Mouse (Mus musculus) cerebellum, adult 11 months (tissue): ENCODE data around the gene Robo1.
"Not testable (repeated sequence)": the region's sequence is repeated elsewhere in the genome, so short reads cannot be mapped to it uniquely, and the experiment has no call there.

Experiments used
- DNase-seq: peaks from one replicate; pipeline ENCODE4 v3.0.0; 2022

Robo1 gene

DNA sequence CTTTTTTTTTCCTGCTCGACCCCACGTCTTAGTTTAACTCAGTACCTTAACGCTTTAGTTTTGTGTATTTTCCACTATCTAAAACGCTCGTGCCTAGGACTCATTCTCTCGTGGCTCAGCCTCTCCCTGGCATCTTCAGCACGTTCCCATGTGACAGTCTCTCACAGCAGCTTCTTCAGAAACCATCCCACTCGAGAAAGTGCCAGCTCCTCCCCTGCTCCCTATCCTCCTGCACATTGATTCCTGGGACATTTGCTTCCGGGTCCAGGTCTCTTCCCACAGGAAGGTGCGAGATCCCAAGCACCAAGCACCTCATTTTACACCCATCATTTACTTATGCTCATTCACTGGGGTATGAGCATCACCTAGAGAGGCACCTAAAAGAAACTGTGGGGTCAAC, 150.0 kb downstream of the Robo1 start:
- DNase-seq: no peak

DNA sequence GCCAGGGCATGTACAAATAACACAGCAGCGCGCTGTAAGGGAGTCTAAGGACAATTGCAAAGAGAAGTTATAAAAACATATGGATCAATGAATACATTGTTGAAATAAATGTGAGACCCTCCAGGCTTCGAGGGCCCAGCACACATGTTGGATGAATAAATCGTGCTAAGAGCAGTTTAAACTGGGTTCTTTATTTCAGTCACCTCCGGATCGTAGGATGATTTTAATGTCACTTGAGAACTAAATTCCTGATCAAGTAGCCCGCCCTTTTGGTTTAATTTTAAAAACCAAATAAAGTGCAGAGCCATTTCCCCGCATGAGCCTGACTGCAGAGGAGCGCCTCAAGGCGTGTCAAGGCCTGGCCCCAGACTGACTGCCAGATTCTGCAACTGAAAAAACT, 150.5 kb downstream of the Robo1 start:
- no peak for DNase-seq

DNA sequence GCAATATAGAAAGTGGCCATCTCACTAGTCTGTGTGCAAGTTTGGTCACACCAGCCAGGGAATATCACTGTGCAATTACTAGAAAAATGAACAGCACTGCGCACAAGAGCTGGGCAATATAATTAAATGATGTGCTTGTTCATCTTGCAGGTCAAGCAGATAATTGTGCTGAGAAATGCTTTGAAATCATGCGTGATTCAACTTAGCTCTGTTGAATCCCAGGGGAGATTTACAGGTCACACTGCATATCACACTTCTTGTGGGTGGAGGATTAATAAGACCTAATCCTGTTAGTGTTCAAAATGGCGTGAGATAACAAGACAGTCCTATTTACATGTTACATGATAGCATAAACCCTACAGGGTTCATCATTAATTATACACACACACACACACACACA, 157.6 kb downstream of the Robo1 start:
- no peak for DNase-seq

DNA sequence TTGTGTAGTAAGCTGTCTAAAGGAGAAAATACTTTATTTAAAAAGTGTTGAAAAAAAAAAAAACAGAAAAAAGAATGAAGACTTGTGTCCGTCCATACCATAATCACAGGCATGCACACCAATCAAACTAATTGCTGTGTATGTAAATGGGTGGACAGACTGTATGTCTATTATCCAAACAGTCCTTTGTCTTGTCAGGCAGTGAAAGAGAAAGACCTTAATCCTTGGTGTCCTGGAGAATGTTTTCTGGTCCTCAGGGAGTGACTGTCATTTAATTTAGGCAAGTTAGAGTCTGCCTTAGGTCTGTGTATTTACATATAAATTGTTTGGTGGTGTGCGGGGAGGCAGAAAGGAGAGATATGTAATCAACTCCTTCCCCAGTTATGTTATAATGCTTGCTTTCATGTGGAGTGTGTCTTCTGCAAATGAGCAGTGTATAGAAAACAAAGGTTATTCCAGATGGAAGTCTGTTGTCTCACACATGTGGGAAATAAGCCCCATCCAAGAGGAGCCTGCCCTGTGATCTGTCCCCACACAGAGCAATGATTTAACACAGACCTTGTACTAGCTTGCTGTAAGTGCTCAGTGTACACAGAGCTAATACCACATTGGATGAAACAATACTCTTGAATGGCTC, 162.0 kb downstream of the Robo1 start:
- no peak for DNase-seq

DNA sequence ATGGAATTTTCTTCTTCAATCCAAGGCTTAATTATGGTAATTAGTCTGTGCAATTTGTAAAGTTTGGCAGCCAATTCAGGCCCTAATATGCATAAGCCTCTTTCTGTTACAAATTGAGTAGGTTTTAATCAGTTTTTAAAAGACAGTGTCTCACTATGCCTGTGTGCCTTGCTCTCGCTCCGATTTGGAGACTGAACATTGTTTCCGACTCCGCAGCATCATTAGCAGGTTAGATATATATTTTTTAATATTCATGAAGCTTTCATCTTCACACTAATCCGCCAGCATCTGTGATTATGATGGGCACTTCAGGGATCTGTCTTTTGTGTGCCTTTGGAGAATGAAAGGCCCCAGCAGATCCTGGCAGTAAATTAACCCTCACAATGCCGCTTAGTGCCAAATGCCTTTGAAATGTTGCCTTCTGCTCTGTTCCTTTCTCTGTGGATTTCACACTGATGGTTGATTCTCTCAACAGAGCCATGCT, 202.7 kb downstream of the Robo1 start:
- DNase-seq: no peak

DNA sequence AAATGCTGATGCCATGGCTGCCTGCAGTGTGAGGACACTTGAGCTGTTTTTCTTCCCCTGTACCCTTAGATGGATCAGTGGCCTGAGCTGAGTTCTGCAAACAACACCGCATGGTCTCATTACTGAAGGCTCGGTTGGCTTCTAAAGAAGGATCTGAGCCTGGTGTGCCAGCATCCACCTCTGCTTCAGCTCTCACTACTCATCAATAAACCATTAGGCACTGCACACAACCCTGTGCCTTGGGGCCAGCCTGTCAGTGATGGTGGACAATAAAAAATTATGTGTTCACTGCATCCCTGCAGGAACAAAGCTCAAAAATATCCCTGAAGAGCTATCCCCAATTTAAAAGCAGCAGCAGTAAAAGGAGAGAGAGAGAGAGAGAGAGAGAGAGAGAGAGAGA, 223.2 kb downstream of the Robo1 start:
- no peak for DNase-seq

DNA sequence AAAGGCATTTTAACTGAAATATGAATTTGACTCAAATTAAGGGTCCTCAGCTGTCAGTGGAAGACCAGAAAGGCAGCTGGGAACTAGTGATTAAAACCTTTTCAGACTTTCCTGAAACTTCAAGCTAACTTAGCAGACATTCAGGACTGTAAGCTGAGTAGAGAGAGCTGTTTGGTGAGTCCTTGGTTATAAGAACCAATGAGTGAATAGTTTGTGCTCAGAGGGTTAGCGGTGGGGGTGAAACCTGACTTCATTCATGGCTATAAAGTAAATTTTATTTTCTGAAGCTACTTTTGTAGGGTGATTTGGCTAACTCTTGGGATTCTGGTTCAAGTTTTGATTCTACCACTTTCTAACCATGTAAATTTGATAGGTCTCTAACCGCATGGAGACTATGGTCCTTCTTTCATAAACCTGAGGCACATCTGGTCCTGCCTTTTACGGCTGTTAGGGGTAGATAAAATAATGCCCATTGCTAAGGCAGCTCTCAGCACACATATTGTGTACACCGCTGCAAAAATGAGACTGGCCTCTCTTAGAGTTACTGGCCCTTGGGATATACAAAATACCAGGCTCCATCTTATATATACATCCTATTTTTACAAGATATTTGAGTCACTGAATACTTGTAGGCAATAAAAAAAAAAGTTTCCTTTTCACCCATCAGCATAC, 225.9 kb downstream of the Robo1 start:
- DNase-seq: no peak

DNA sequence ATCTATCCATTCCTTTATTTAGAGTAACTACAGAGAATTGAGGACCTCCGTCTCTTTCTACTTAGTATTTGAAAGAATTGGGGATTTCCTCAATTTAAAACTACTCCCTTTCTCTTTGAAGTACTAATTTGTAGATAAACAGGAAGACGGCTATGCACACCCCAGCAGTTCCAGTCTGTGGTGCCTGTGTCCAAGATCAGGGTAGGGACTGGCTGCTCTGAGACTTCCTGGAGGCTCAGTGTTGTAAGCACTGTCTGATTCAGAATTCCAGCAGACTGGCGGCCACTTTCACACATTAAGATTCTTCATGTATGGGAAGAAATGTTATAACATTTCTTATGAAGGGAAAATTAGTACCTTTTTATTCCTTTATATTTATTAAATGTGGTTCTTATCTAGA, 230.1 kb downstream of the Robo1 start:
- DNase-seq: no peak

DNA sequence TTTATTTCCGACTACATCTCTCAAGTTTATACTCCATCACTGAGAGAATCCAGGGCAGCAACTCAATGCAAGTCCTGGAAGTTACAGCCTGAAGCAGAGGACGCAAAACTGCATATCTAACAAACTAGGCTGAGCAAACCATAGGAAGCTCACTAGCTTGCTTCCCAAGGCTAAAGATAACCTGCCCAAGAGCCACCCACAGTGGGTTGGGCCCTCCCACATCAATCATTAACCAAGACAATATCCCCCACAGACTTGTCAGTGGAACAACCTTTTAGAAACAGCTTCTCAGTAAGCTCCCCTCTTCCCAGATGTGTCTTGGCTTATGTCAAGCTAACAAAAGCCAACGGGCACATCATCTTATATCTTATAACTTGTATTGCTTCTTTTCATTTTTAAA, 235.8 kb downstream of the Robo1 start:
- no peak for DNase-seq

DNA sequence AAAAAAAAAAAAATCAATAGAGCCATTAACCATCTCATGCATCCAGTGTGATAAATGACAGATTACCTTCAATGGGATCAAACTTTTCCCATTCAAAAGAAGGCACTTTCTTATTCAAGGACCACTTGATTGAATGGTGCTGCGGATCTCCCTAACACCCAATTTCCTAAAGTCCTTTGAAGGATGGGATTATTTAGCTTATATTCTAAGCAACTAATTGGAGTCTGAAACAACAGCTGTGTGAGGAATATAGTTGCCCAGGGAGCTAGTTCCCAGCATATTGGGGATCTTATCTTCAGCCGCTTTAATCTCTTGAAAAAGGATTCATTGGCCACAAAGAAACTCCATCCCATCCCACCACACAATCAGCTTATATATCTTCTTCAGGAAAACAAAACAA, 236.8 kb downstream of the Robo1 start:
- no peak for DNase-seq

DNA sequence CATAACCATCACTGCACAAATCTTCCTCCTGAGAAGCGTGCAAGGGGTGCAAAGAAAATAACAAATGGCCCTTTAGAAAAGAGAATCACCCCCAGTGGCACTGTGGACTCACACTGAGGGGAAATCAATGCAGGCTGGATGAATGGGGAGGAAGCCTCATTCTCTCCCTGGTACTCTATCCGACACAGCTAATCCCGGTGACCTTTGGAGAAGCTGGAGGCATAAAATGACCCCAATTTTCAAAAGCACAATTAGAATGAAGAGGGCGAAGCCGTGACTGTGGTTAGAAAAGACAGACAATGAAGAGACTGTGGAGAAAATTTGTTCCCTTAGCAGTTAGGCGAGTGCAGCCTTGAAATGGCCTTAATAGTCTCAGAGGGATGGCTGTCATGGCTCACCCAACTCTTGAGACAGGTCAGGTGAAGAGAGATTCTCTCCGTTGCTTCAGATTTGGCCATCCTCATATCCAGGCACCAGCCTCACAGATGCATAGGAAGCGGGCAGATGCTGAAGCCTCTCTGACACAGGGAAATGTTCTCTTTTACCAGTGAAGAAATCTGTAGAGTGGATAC, 243.7 kb downstream of the Robo1 start:
- no peak for DNase-seq

DNA sequence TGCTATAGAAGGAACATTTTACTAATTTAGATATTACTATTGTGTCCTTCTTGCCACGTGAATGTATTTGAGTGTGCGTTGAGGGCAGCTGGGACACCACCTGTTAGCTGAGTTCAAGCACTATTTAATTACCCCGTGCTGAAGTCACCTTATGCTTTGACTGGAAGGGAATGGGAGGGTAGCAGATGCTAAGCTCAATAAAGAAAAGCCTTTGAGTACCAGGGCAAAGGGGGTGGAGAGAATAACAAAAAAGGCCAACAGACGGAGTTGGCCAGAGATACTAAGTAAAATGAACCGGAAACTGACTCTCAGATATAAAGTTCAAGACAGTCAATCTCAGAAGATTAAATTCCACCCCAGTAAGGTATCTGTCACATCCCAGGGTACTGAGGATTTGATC, 245.6 kb downstream of the Robo1 start:
- DNase-seq: no peak

DNA sequence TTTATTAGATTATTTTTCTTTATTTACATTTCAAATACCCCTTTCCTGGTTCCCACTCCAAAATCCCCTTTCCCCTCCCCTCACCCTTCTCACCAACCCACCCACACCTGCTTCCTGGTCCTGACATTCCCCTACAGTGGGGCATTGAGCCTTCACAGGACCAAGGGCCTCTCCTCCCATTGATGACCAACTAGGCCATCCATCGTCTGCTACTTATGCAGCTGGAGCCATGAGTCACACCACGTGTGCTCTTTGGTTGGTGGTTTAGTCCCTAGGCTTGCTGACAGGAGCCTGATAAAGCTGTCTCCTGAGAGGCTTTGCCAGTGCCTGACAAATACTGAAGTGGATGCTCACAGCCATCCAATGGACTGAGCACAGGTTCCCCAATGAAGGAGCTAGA, 254.0 kb downstream of the Robo1 start:
- not testable (repeated sequence) for DNase-seq

DNA sequence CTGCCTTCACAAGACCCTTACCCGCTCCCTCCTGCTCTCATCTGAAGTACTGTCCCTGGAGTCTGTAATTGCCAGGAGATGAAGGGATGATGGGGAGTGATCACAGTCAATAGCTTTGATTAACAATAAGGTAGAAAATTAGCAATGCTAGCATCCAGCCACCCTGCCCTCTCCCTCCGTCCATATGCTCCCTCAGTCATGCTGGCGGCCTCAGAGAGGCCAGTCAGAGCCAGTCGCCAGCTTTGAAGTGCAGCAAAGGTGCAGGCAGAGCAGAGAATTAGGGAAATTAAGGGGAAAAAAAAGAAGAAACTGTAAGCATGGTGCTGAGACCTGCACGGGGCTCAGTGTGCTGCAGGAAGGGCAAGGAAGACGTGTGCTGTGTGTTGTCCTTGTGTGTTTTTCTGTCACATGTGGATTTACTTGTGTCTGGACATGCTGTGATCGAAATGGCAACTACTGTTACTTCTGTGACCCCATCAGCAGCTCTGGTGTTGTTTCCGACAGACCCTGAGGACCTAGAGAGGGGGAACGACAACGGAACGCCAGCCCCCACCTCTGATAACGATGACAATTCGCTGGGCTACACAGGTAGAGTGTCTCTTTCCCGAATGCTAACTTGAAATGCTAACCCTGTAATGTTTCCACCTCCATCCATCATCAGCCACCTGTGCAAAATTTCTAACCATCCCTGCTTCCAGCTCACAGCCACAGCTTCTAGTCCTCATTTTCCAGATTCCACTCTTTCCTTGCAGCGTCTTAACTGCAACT, 255.3 kb downstream of the Robo1 start:
- DNase-seq: no peak

DNA sequence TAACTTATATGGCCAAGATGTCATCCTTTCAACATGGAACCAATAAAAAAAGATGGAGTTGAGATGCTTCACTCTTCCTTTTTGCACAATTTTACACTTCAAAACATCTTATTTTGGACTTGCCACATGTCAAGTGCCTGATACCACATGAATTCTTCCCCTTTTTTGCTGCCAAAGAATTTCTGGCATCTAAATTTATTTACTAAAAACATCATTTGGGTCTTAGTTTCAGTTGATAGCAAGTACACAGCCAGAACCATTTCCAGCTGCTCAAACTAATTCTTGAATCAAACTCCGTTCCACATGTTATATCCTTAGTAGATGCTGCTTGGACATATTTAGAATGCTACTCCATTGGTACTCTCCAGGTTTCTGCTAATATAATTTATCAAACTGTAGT, 267.1 kb downstream of the Robo1 start:
- no peak for DNase-seq

DNA sequence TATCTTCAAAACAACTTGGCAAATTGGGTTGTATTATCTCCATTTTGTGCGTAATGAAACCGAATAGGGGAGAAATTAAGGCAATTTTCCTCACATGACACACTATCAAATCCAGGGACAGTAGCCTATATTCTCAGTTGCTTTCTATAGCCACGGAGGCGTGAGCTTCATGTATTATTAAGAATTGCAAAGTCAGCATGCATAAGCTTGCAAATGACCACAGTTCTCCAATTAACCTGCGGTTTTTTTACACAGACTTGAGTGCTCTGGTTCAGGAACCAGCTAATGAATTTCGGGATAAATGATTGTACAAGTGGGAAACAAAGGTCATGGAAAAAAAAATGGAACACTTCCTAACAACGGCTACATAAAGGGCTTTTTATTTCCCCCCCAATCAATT, 268.9 kb downstream of the Robo1 start:
- no peak for DNase-seq

DNA sequence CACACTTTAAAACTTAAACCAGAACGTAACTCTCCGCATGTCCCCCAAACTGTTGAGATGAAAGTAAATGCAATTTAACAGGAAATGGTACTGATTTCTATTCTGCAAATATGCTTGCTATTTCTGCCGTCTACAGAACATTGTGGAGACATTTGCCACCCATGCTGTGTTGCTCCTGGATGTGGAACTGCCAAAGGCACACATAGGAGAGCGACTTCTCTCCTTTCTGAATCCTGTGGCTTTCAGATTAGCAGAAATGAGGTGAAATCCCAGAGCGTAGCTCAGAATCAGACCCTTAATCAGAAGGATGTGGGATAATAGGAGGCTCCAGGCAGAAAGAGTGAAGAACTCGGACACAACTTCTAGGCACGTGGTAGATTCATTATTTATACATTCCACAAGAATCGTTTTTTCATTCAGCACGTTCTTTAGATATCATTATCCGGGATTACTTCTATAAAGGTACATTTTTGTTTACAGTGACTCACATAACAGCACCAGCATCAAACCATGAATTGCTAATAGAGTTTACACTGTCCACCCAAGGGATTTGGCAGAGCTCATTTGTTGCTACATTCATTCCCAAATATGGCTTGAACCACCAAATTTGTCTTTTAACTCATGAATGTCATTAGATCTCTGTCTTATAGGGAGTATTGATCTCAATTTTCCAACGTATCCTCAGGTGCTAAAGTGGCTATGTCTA, 276.5 kb downstream of the Robo1 start:
- no peak for DNase-seq

DNA sequence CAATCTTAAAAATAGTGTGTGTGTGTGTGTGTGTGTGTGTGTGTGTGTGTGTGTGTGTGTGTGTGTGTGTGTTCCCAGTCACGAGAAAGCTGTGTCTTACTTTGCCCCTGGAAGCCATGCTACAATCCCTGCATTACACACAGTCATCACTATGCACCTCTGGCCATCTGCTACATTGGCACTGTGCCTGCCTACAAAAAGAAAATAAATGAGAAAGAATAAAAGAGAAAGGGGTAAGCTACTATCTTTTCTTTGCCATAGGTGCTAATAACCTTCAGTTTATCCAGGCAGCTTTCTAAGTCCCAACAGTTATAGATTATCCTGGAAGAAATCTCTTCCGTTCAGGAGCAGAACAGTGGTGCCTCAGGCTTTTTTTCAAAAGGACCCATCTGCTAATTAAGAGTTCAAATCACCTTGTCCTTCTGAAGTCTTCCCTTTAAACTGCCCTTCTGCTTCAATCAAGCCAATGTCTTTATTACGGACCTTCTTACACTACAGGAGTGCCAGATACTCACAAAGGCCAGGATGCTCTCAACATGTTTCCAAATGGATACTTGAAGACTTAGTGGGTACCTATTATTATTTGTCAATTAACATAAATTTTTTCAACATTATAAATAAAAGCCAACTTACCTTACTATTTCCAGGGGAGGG, 277.2 kb downstream of the Robo1 start:
- DNase-seq: no peak

DNA sequence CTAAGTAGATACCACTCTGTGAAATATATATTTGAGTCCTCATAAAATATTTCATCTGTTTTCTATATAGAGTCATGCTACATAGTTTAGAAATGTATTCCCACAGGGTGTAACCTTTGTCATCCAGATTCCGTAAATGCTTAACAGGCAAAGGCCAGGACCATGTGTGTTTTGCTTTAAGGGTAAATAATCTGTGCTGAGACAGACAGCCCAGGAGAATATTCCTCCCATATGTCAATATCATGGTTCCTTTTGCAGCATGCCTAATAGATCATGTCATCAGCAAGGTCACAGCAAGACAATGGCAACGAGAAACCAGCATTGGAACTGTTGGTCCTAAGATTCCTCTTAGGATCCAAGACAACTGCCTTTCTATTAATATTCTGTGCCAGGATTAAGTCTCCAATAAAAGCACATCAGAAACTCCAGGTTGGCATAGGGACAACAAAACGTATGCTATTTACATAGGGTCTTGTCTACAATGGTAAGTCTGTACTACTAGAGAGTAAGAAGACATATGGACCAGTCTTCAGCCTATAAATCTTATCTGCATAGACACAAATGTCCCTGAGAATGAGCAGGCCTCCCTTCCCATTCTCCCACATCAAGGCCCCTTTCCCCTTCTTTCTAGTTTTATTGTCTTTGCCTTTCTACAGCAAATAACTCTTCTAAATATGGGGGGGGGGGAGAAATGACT, 279.4 kb downstream of the Robo1 start:
- DNase-seq: no peak

DNA sequence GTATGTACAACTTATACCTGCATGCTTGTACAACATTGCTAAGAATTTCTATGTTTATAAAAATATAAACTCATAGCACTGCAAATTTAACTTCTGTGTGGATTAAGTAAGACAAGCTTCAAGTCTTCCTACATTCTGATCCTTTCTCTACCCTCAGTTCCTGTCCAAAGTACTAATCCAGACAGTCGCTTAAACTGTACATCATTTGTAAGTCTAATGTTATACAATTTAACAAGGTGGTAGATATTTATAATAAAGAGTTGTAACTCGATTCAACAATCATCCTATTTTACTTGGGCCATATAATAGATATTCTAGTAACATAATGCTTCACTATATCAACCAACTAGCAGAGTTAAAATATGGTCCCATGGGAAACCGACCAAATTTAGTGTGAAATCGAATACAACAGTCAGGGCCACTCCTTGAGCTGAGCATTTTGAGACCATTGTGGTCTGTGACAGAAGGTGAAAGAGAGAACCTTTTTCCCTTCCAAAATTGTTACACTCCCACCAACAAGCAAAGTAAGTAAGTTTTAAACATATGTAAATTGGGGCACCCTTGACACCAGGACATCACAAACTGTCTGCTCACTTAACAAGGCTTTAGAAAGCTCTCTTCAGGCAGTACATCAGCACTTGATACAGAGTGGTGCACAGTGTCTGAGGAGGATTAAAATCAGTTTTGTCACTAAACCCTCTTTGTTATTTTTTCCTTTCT, 295.5 kb downstream of the Robo1 start:
- no peak for DNase-seq

DNA sequence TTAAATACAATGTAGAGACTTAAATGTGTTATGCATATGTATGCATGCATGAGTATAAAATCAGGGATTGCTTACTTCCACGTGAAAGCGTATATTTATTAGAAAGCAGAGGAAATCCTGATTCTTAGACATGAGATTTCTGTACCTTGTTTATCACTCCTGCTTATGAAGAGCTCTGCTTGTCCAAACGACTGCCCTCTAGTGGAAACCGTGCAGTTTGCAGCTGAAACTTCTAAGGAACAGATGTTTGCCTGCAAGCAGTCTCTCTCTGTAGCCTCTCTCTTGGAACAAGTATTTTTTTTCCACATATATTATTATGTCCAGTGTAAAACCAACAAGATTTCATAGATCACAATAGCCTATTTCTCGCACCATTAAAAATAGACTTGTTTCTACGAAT, 297.0 kb downstream of the Robo1 start:
- peak; percentile 29 for DNase-seq
